Mouse (Mus musculus): ENCODE results near the gene Dhx9. TPM values are rescaled to one million over a fixed set of nuclear protein-coding genes. Genes with fewer than 3 reads are reported as not detected.
"Not testable (repeated sequence)": the region's sequence is repeated elsewhere in the genome, so short reads cannot be mapped to it uniquely, and the experiment has no call there.

The Dhx9 gene
- total RNA-seq, 2 experiments from 2014 or later: 114 to 201 TPM

- peak; percentile 91 for ATAC-seq (replicated peaks; ENCODE audit: poor library complexity)
Observed at GRCm38 (mm10) chr1:153424770-153425584, 62.5 kb downstream of the Dhx9 start, which contains the start of gene Shcbp1l. Gene Shcbp1l (plus strand): TSS chr1:153425162.

- peak; percentile 79 for ATAC-seq (replicated peaks; ENCODE audit: poor library complexity)
Observed at GRCm38 (mm10) chr1:153424271-153424670, 63.2 kb downstream of the Dhx9 start.

- not testable (repeated sequence) for ATAC-seq (replicated peaks; ENCODE audit: poor library complexity)
Observed at GRCm38 (mm10) chr1:153417805-153418204, 69.7 kb downstream of the Dhx9 start.

- not testable (repeated sequence) for ATAC-seq (replicated peaks; ENCODE audit: poor library complexity)
Observed at GRCm38 (mm10) chr1:153416271-153416832, 71.1 kb downstream of the Dhx9 start.

- peak; percentile 62 for ATAC-seq (replicated peaks; ENCODE audit: poor library complexity)
Observed at GRCm38 (mm10) chr1:153415742-153416141, 71.7 kb downstream of the Dhx9 start.

GRCm38 (mm10) chr1:153414962-153415361 lies 72.5 kb downstream of the Dhx9 start:
- peak; percentile 70 for ATAC-seq (replicated peaks; ENCODE audit: poor library complexity)

- peak; percentile 69 for ATAC-seq (replicated peaks; ENCODE audit: poor library complexity)
Observed at GRCm38 (mm10) chr1:153414114-153414723, 73.2 kb downstream of the Dhx9 start.

GRCm38 (mm10) chr1:153413397-153414020 lies 74.0 kb downstream of the Dhx9 start:
- ATAC-seq (replicated peaks; ENCODE audit: poor library complexity): not testable (repeated sequence)

GRCm38 (mm10) chr1:153412663-153413396 lies 74.6 kb downstream of the Dhx9 start:
- ATAC-seq (replicated peaks; ENCODE audit: poor library complexity): not testable (repeated sequence)

- no peak for ATAC-seq (replicated peaks; ENCODE audit: poor library complexity)
Observed at GRCm38 (mm10) chr1:153411723-153412122, 75.7 kb downstream of the Dhx9 start.

- ATAC-seq (replicated peaks; ENCODE audit: poor library complexity): peak; percentile 64
Observed at GRCm38 (mm10) chr1:153410915-153411314, 76.5 kb downstream of the Dhx9 start.

- 0 out of 2 replicates have a peak, but pooled peaks have one; percentile 31 for ATAC-seq (replicated peaks; ENCODE audit: poor library complexity)
Observed at GRCm38 (mm10) chr1:153408296-153408695, 79.2 kb downstream of the Dhx9 start.

- not testable (repeated sequence) for ATAC-seq (replicated peaks; ENCODE audit: poor library complexity)
Observed at GRCm38 (mm10) chr1:153407641-153408040, 79.8 kb downstream of the Dhx9 start.

Other genes with a start within 250 kb of the Dhx9 start
- 2.6 and 4.4 TPM in 2 replicates for gene Lamc1, start 154.9 kb downstream of the Dhx9 start, total RNA-seq (2015)
- gene Lamc1, start 154.9 kb downstream of the Dhx9 start, total RNA-seq (2017): 2.2 and 2.9 TPM in 2 replicates
- 0.71 and 0.94 TPM in 2 replicates for gene Shcbp1l, start 62.5 kb downstream of the Dhx9 start, total RNA-seq (2015)
- 0.46 and 1.1 TPM in 2 replicates for gene Shcbp1l, start 62.5 kb downstream of the Dhx9 start, total RNA-seq (2017)
- gene Npl, start 62.4 kb upstream of the Dhx9 start, total RNA-seq (2015): 27.6 and 28.0 TPM in 2 replicates
- 14.2 and 15.2 TPM in 2 replicates for gene Npl, start 62.4 kb upstream of the Dhx9 start, total RNA-seq (2017)
- 0.17 and 1.1 TPM in 2 replicates for gene Rgs8, start 165.4 kb upstream of the Dhx9 start, total RNA-seq (2015)
- gene Rgs8, start 165.4 kb upstream of the Dhx9 start, total RNA-seq (2017): 0.25 and 0.37 TPM in 2 replicates